Mouse (Mus musculus) heart, postnatal 36 days (tissue): ENCODE results near the gene Ptger3. TPM values are rescaled to one million over a fixed set of nuclear protein-coding genes. Genes with fewer than 3 reads are reported as not detected.

Experiments
- DNase-seq, 2 experiments: peaks; one replicate each; pipeline ENCODE4 v3.0.0; 2021 to 2022
- intact Hi-C: fragments of 180-260 bp; cut with DNase I; formaldehyde crosslinking; loops from one replicate; pipeline ENCODE4 v1.15.1; 2025
- microRNA-seq, 2 experiments: library from miRNA; unstranded; fragments of <30 nt; microRNA quantifications; one replicate each; pipeline ENCODE4 v1.2.0; 2021; ENCODE audit warnings: borderline number of aligned reads in 2 of 2
- total RNA-seq, 2 experiments: library from RNA; stranded (reverse); gene quantifications; 2 replicates each; pipeline ENCODE4 v1.2.3; 2021

The Ptger3 gene
- total RNA-seq, 2 experiments from 2014 or later = 0.16 to 0.94 TPM

DNA sequence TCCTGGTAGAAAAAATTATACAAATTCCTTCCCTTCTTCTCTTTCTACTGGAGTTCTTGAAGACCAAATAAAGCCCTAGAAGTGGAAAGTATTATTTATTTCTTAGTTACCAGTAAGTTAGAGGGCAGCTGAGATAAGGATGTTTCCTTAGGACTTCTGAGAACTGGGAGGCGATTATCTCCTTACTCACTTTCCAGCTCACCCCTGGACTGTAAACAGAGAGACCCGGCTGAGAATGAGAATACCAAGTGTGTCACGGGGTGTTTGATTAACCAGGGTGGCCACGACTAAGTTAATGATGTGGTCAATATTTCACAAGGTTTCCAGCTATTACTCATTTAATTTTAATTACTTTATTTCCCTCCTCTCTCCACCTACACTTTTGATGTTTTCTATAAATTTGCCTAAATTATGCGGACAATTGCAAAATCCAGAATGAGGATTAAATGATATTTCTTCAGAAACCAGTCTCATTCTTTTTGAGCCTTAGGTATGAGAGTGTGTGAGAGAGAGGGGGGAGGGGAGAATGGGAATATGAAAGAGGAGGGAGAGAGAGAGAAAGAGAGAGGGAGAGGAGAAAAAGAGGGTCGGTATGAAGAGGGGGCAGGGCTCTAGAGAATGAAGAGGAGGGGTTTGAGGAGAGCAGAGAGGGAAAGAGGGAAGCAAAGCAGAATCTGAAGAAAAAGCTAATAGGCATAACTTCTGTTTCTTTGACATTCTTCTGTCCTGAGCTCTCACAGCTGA is 121.9 kb downstream of the Ptger3 start:
- intact Hi-C loops = no loop called here
- DNase-seq = no peak

Small RNA genes lying within 50 kb of the gene (microRNA-seq; reads per million reads assigned to microRNA genes)
- 163 to 184 reads per million in 2 experiments for gene Mir186

Other genes starting within 250 kb of the Ptger3 start
- gene Zranb2, start 32.7 kb upstream of the Ptger3 start, total RNA-seq = 10 to 100 TPM; 36.1 to 36.2 TPM